Mouse (Mus musculus) v-Abl transformed pro-B cells (cell line): ENCODE measurements around the gene Lta.

ENCODE experiments used
- in situ Hi-C, 2 experiments: fragments of 400-800 bp; cut with MboI; formaldehyde crosslinking; loops; one replicate each; pipeline ENCODE4 v1.15.1; 2025; ENCODE audit not compliant: unreplicated experiment in 2 of 2

Lta gene

DNA sequence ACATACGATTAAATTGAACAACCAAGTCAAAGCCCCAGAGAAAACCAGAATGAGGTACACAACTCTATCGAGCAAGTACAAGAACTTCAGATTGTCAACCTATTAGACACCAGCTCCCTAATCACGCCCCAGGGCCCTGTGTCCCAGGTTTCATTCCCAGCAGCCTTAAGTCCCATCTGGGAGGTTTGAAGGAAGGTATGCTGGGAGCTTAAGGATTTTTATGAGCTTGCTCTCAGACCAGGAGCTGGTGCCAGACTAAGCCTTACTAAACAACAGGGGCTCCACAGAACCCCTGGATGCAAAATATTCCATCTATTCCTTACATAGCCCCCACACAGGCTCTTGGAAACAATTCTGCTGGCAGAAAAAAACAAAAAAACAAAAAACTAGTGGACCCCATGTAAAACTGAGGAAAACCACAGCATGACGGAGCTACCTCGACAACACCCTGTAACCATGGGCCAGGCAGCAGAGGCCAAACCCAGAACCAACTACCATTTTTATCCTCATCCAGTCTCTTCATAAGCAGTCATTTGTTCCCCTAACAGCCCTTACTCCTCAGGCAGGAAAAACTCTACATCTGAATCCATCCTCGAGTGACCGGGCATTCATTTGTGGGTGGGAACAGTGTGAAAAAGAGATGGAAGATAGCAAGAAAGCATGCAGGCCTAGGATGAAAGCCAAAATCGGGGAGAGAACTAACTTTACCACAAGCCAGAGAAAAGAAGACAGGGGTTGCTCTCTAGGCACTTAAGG lies 41.6 kb downstream of the Lta start:
- in situ Hi-C loops: no loop called here

DNA sequence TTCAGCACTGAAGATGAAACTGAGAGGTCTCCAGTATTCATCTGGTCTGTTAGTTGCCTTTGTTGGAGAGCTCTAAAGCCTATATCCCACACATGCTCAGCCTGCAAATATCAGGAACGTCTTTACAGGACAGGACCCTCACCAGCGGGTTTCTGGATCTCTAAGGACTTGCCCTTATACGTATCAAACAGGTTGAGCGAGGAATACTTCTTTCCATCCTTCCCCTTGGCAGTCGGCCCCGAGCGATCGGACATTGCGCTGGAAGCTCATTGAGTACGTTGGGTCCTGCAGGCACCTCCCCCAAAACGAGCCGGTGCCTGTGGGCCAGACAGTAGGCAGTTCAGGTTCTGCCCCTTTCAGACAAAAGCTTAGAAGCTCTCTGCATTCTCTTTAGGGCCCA lies 42.4 kb downstream of the Lta start:
- in situ Hi-C loops: no loop called here

DNA sequence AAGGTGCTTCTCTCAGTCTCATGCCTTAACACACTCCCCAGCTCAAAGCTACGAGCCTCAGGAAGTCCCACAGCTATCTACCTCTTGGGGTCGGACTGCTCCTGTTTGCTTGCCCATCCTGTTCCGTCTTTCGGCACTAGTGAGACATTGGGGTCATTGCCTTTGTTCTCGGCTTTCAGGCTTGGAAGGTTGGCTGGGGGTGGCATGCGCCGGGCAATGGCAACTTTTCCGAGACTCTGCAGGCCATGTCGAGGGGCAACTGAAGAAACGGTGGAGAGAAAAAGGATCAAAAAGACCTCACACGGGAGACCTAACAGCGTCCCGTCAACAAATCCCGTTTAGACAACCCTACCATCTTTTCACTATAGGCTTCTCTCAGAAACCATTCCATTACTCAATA lies 43.0 kb downstream of the Lta start:
- in situ Hi-C loops: no loop called here

DNA sequence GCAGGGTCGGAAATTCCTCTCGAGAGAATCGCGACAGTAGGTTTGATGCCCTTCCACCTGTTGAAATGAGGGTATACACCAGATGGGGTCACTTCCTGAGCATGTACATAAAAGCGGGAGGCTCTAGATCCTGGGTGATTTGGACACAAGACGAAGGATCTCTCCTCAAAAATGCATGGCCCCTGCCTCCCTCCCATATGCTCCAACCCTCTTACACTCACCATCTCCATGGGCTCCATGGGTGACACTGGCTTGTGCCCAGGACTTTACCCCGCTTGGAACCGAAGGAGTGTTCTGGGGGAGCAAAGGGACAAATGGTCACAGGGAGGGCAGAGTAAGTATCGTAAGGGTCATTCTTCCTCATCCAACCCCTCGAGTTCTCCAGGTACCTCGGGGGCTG lies 43.7 kb downstream of the Lta start:
- in situ Hi-C loops: no loop called here

DNA sequence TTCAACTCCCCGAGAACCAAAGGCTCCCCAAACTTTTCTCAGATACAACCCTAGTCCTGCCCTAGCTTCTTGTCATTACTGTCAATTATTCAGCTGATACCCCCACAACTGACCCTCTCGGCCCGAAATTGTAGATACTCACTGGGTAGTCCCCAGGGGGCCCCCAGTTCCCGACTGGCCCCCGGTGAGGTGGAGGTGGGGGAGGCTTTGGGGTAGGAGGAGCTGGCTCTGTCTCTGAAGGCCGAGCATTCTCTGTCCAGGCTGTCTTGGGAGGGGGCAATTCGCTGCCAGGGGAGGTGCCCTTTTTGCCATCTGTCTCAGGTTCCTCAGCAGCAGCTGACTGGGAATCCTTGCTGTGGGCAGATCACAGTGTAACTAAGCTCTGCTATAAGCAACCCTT lies 45.5 kb downstream of the Lta start:
- in situ Hi-C loops: no loop called here

DNA sequence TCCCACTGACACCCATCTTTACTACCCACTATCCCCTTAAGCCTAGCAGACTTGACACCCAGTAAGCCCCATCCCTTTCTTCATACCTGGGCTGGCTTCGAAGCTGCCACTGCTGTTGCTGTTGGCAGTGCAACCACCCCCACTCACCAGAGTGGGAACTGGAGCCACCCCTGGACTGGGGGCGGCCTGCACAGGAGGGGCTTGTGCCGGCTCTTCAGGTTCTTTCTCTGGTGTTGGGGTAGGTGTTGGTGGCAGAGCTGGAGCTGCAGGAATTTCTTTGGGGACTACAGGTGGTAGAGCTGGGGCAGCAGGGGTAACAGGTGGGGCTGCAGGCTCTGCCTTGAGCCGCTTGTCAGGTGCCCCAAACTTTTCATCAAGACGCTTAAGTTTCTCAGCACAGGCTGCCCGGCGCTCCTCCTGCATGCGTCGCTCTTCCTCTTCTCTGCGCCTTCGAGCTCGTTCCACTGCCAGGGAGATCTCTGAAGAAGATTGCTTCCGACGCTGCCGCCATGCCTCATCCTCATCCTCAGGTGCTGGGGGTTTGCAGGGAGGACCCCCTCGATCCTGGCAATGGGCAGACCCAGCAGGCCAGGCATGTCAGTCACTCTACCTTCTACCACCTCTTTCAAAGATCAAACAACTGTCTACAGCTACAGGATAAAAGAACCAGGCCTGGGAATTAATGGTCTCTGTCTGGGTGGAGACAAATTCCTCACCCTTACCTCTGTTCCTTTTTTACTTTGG lies 46.1 kb downstream of the Lta start:
- in situ Hi-C loops: no loop called here

DNA sequence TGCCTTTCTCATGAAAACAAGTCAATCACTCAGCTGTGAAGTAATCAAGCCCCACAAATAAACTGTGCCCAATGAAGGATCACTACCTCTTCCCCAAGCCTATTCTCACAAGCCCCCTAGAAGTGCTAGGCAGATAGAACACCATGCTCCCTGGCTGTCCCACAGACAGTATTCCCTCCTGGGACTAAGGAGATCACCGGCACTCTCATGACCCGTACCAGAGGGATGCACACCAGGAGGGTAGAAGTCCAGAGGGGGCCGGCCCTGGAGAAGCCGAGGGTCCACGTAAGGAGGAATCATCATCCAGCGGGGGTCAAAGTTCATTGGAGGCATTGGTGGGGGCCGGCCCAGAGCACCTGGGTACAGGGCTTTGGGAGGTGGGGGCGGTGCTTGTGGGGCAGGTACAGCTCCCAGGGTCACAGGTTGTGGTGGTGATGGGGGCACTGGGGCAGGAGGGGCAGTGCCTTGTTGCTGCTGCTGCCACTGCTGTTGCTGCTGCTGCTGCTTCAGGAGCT lies 47.4 kb downstream of the Lta start:
- in situ Hi-C loops: no loop called here

DNA sequence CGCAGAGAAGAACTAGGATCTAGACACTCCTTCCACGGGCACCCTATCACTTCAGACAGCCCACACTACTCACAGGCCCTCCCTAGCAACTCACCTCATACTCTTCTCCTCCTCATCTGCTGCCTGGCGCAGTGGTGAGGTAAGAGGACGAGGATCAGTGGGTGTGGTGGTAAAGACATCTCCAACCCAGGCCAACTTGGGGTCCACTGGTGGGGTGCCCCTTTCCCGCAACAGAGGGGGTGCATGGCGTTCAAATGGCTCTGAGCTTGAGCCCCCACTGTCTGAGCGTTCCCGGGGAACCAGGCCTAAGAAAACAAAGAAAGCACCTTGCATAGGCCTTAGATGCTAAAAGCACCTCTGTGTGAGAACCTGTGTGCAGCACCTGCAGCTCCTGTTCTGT lies 47.9 kb downstream of the Lta start:
- in situ Hi-C loops: no loop called here

DNA sequence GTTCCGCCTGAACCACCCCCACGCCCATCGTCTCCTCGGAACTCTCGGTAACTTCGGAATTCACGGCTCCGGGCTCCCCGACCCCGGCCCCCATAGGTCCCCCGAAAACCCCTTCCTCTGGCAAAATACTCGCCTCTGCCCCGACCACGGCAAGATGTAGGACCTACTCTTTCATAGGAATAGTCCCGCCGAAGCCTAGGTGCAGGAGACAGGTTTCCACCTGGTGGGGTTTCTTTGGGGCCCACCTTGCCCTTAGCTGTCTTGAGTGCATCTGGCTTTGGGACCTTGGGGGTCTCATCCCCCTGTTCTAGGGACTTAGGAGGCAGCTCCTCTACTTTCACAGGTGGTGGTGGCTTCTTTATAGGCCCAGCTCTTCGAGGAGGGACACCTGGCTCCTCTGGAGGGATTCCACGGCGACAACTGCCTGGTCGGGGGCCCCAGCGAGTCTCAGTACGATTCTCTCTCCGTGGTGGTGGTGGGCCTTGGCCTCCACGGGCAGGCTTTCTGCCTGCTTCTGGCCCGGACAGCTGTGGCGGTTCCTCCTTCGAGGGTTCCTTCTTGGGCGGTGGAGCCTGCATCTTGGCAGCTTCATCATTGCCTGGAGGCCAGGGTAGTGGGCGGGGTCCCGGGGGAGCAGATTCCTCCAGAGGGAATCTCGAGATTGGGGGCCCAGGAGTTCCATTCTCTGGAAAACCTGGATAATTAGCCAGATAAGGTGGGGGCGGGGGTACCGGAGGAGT lies 48.5 kb downstream of the Lta start:
- in situ Hi-C loops: no loop called here

DNA sequence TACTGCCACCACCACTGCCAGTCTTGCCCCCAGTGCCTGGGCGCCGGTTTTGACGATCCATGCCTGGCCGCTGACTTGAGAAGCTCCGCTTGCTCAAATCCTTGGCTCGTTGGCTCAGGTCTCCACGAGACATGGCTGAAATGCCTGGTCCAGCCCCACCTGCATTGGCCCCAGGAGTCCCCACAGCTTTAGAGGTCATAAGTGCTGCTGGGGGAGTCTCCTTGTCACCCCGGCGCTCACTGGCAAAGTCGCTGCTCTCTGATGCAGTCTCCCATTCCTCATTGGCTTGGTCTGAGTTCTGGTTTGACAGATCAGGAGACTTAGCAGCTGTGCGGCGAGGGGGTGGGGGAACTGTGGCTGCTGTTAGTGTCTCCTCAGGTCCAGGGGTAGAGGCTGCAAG lies 49.7 kb downstream of the Lta start:
- in situ Hi-C loops: no loop called here

DNA sequence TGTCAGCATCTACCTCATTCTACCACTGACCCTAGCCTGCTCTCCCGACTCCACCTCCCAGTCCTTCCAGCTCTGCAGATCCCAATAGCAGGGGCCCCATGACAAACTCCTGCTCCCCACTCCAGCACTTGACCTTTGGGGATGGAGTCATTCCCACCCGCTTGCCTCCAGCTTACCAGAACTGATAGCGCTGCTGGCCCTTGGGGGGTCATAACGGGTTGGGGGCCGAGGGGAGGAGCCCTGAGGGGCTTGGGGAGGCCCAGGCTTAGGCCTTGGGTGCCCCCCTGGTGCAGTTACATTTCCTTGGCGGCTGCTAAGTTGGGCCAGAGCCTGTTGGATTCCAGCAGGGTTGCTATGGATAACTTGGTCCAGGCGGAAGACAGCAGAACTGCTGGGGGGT lies 50.5 kb downstream of the Lta start:
- in situ Hi-C loops: no loop called here

DNA sequence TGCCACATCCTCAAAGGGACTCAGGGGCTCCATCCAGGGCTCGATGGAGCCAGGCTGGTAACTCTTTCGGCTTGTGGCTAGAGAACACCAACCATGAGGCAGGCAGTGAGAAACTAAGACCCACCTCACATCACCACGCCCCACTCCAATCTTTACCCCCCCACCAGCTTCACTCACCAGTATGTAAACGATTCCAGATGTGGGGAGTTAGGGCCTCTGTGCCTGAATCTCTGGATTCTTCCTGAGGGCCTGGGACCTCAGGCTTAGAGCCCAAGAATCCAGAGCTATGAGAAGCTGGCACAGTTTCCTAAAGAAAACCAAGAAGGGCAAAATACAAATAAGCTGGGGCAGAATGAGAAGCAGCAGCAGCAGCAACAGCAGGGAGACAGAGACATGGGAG lies 51.2 kb downstream of the Lta start:
- in situ Hi-C loops: no loop called here
